Mouse (Mus musculus) kidney, adult 2 months (tissue): ENCODE results near the gene Rsbn1l.

Source experiments
- CTCF ChIP-seq: fragments of 200-500 bp; conservative IDR thresholded peaks from 2 replicates; pipeline ENCODE4 v1.5.1; 2011; ENCODE audit warnings: low read depth, mild to moderate bottlenecking, control low read depth, low read length, moderate library complexity, mixed read lengths; ENCODE audit not compliant: insufficient read depth, insufficient read length
- POLR2A ChIP-seq: fragments of 200-500 bp; IDR thresholded peaks from one replicate; pipeline ENCODE4 v1.6.1; 2011; ENCODE audit warnings: low read depth, low read length, control low read depth

- TF ChIP-seq POLR2A (no peak), CTCF (no peak)
Measured at GRCm38 (mm10) chr5:20998427-20998826, 42.2 kb upstream of the Rsbn1l start.
